Mouse (Mus musculus): ENCODE measurements at regions not wholly inside any gene's neighbourhood (a gene's known extent, or its start where the extent isn't known, plus 50 kb on each side); places are given as distances from the start of the nearest gene placed in this dataset.
A peak's percentile ranks its signal among the peaks of the same experiment; 100 is the strongest.

- TF ChIP-seq EP300 (optimal IDR thresholded peaks at IDR 0.05) (no peak), CTCF (IDR thresholded peaks at IDR 0.05; ENCODE audit: low read depth) (peak; percentile 87)
These were observed 90.2 kb upstream of the Gpr12 start for GRCm38 (mm10) chr5:146675006-146675886.
